10 mouse cellular contexts compared by ENCODE assay signal in the genomic region with DNA sequence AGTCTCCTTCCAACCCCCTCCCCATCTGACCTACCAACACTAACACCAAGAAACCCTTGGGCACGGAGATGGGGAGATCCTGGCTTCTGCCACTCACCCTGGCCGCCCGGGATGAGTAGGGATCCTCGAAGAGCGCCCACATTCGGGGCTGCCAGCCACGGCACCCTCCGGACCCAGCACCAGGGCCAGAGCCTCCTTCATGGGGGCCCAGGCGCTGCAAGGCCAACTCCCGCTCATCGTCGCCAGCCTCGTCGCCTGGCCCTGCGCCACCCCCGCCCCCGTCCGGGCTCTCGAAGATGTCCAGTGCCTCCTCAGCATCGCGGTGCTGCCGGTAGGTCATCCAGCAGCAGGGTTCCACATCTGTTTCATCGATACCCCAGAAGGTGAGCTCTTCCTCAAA. TPM values are rescaled to one million over a fixed set of nuclear protein-coding genes. Genes with fewer than 3 reads are reported as not detected.
DNase-seq lines count a peak whose midpoint lies in the region; ATAC-seq lines count a peak whose summit lies in the region.
"Had no signal": no experiment of that assay in that cellular context is flagged by ENCODE, and none has a peak within 500 bp of the region (broad histone marks: within the 10 kb centered on the region; RNA-seq: fewer than 3 reads in every experiment).

No protein-coding gene starts in this region.

- H3K27ac ChIP-seq in limb, embryonic 10.5 days: peak overlapping the region; percentile 22; the same call in 1 of the 2 replicates
- H3K27ac ChIP-seq: liver, embryonic 15.5 days had no signal

- WGBS in limb, embryonic 10.5 days: 2% methylated on average over 23 of the region's 23 CpGs

- H3K36me3 ChIP-seq in limb, embryonic 10.5 days: no peaks in the 10 kb centered on the region
- H3K36me3 ChIP-seq: liver, embryonic 15.5 days had no signal

- no peak for ATAC-seq in granulocyte monocyte progenitor cell, adult 5-6 weeks (replicated peaks; ENCODE audit: poor library complexity, severe bottlenecking)

- DNase-seq in gastrocnemius, postnatal 14 days: peak; percentile 26
- no peak for DNase-seq in gastrocnemius, postnatal 36 days
- DNase-seq in right cerebral cortex, postnatal 25 days: peak; percentile 58
- no peak for DNase-seq in right cerebral cortex, adult 18-20 months
- DNase-seq in limb, embryonic 10.5 days (ENCODE audit: low spot score): peak; percentile 47
- DNase-seq in left cerebral cortex, adult 8-10 months (ENCODE audit: low spot score in 2 of 2): no peak
- DNase-seq in ovary, postnatal 10 days (ENCODE audit: low spot score): no peak

- peak overlapping the region; percentile 63 for H3K4me3 ChIP-seq in limb, embryonic 10.5 days

- peaks cover 34% of the 10 kb centered on the region for H3K4me1 ChIP-seq in limb, embryonic 10.5 days
- H3K4me1 ChIP-seq: liver, embryonic 15.5 days had no signal

- H3K9me3 ChIP-seq in limb, embryonic 10.5 days (replicated peaks): no peaks in the 10 kb centered on the region
- H3K9me3 ChIP-seq: liver, embryonic 15.5 days had no signal

- intact Hi-C loops in gastrocnemius, postnatal 14 days (cut with DNase I; ENCODE audit: low total_unique reads): no loop called here
- intact Hi-C loops in gastrocnemius, postnatal 36 days (cut with DNase I): loop anchor here (5.0 kb wide), 1 partner anchor 56 kb away; no protein-coding TSS in a partner anchor

- H3K27me3 ChIP-seq in limb, embryonic 10.5 days (ENCODE audit: low read depth, poor library complexity, severe bottlenecking): peaks cover 99% of the 10 kb centered on the region

RNA-seq across cellular contexts. Expression of a gene that starts 1.2 kb away (rescaled TPM):
- total RNA-seq in gastrocnemius, postnatal 14 days (2021): 10 to 100 TPM; 49.3 to 51.9 TPM
- 10 to 100 TPM; 72.7 to 86.8 TPM for total RNA-seq in gastrocnemius, postnatal 36 days (2021)
- not detected in 2 replicates for polyA plus RNA-seq in limb, embryonic 10.5 days (2016; fragmentation: Nextera tagmentation; extraction: Ambion mirVana)
- not detected in 2 replicates for total RNA-seq in granulocyte monocyte progenitor cell, adult 5-6 weeks (2014; fragmentation: Nextera tagmentation)
- total RNA-seq in granulocyte monocyte progenitor cell, adult 5-6 weeks (2017): not detected in 2 replicates
- total RNA-seq in left cerebral cortex, adult 8-10 months (2022): 10 to 100 TPM; 59.7 to 66.2 (median 61.6) TPM
- total RNA-seq: CH12.LX had no signal
- polyA plus RNA-seq: liver, embryonic 15.5 days had no signal

RNA-seq across cellular contexts. Expression of a gene that starts 59.7 kb away (rescaled TPM):
- under 1 TPM; 0.55 to 0.60 TPM for total RNA-seq in gastrocnemius, postnatal 14 days (2021)
- 1 to 10 TPM in 1 of 2 experiments, under 1 TPM in 1; 0.26 to 1.4 TPM for total RNA-seq in gastrocnemius, postnatal 36 days (2021)
- polyA plus RNA-seq in limb, embryonic 10.5 days (2016; fragmentation: Nextera tagmentation; extraction: Ambion mirVana): 6.0 and 6.3 TPM in 2 replicates
- not detected in 2 replicates for total RNA-seq in granulocyte monocyte progenitor cell, adult 5-6 weeks (2014; fragmentation: Nextera tagmentation)
- not detected in 2 replicates for total RNA-seq in granulocyte monocyte progenitor cell, adult 5-6 weeks (2017)
- total RNA-seq in left cerebral cortex, adult 8-10 months (2022): 100 to 1,000 TPM; 328 to 391 (median 344) TPM
- total RNA-seq: CH12.LX had no signal

Comparison
In these comparisons a context has a peak if more than half of its experiments do, and no peak if none do; other contexts are left out.
1. DNase-seq: peak in gastrocnemius, postnatal 14 days (single experiment), right cerebral cortex, postnatal 25 days (single experiment) and limb, embryonic 10.5 days (single experiment); none in gastrocnemius, postnatal 36 days (0 of 2), right cerebral cortex, adult 18-20 months (single experiment), left cerebral cortex, adult 8-10 months (0 of 2) and ovary, postnatal 10 days (single experiment).
2. RNA of a gene that starts 1.2 kb away (total RNA-seq): 72.7 to 86.8 TPM in gastrocnemius, postnatal 36 days, 59.7 to 66.2 TPM in left cerebral cortex, adult 8-10 months and 49.3 to 51.9 TPM in gastrocnemius, postnatal 14 days; not detected in granulocyte monocyte progenitor cell, adult 5-6 weeks; every median in the first group is over 10 times any median in the second.
3. RNA of a gene that starts 59.7 kb away (total RNA-seq): 328 to 391 TPM in left cerebral cortex, adult 8-10 months; 0.26 to 1.4 TPM in gastrocnemius, postnatal 36 days, 0.55 to 0.60 TPM in gastrocnemius, postnatal 14 days and not detected in granulocyte monocyte progenitor cell, adult 5-6 weeks; every median in the first group is over 100 times any median in the second.